Mouse (Mus musculus): ENCODE results near the gene Sult2b1. TPM values are rescaled to one million over a fixed set of nuclear protein-coding genes. Genes with fewer than 3 reads are reported as not detected.

The Sult2b1 gene
- total and polyA plus RNA-seq, 2 experiments: not detected

- no peak overlapping the region for H3K4me3 ChIP-seq (ENCODE audit: insufficient read depth, low read depth, low read length)
- peaks cover 28% of the 10 kb centered on the region for H3K36me3 ChIP-seq (ENCODE audit: control insufficient read depth, insufficient read depth, low read length)
- peaks cover 5% of the 10 kb centered on the region for H3K4me1 ChIP-seq (ENCODE audit: control insufficient read depth, insufficient read depth, low read length)
- no peaks in the 10 kb centered on the region for H3K27me3 ChIP-seq (ENCODE audit: control insufficient read depth, insufficient read depth, low read length)
- peaks cover 2% of the 10 kb centered on the region; the same call in 1 of the 2 replicates for H3K79me2 ChIP-seq (ENCODE audit: control insufficient read depth, insufficient read depth, low read length)
- no peak for TF ChIP-seq CTCF (IDR thresholded peaks at IDR 0.05; ENCODE audit: low read depth, low read length)
- no peak for TF ChIP-seq POLR2A (IDR thresholded peaks at IDR 0.05; ENCODE audit: extremely low read depth, insufficient read depth, low read length)
- no peak for DNase-seq (ENCODE audit: extremely low read depth, low read depth, low spot score)
- no peak overlapping the region for H3K27ac ChIP-seq (replicated peaks; ENCODE audit: insufficient read depth, low read depth, low read length)
- WGBS: 82% methylated on average over 11 of the region's 11 CpGs
- no peak overlapping the region for H3K9ac ChIP-seq (ENCODE audit: low read depth, low read length)
These were observed 24.0 kb upstream of the Sult2b1 start for GRCm38 (mm10) chr7:45808471-45808870.

- Histone ChIP-seq H3K27ac (replicated peaks; ENCODE audit: insufficient read depth, low read depth, low read length) (no peak overlapping the region), H3K4me3 (ENCODE audit: insufficient read depth, low read depth, low read length) (no peak overlapping the region), H3K4me1 (ENCODE audit: control insufficient read depth, insufficient read depth, low read length) (0 out of 2 replicates have a peak, but pooled peaks cover 3% of the 10 kb centered on the region), H3K79me2 (ENCODE audit: control insufficient read depth, insufficient read depth, low read length) (no peaks in the 10 kb centered on the region), H3K27me3 (ENCODE audit: control insufficient read depth, insufficient read depth, low read length) (no peaks in the 10 kb centered on the region), H3K9ac (ENCODE audit: low read depth, low read length) (no peak overlapping the region), H3K36me3 (ENCODE audit: control insufficient read depth, insufficient read depth, low read length) (peaks cover 18% of the 10 kb centered on the region)
- TF ChIP-seq CTCF (IDR thresholded peaks at IDR 0.05; ENCODE audit: low read depth, low read length) (no peak), POLR2A (IDR thresholded peaks at IDR 0.05; ENCODE audit: extremely low read depth, insufficient read depth, low read length) (no peak)
- 69% methylated on average over 5 of the region's 5 CpGs for WGBS
- DNase-seq (ENCODE audit: extremely low read depth, low read depth, low spot score): no peak
These were observed 21.5 kb upstream of the Sult2b1 start for GRCm38 (mm10) chr7:45805941-45806340.

GRCm38 (mm10) chr7:45802551-45802950 lies 18.1 kb upstream of the Sult2b1 start:
- H3K4me3 ChIP-seq (ENCODE audit: insufficient read depth, low read depth, low read length): no peak overlapping the region
- peaks cover 8% of the 10 kb centered on the region; the same call in 1 of the 2 replicates for H3K27me3 ChIP-seq (ENCODE audit: control insufficient read depth, insufficient read depth, low read length)
- no peak for TF ChIP-seq CTCF (IDR thresholded peaks at IDR 0.05; ENCODE audit: low read depth, low read length)
- TF ChIP-seq POLR2A (IDR thresholded peaks at IDR 0.05; ENCODE audit: extremely low read depth, insufficient read depth, low read length): no peak
- 90% methylated on average over 6 of the region's 6 CpGs for WGBS
- no peak overlapping the region for H3K9ac ChIP-seq (ENCODE audit: low read depth, low read length)
- DNase-seq (ENCODE audit: extremely low read depth, low read depth, low spot score): no peak
- H3K27ac ChIP-seq (replicated peaks; ENCODE audit: insufficient read depth, low read depth, low read length): no peak overlapping the region
- H3K79me2 ChIP-seq (ENCODE audit: control insufficient read depth, insufficient read depth, low read length): no peaks in the 10 kb centered on the region
- peaks cover 3% of the 10 kb centered on the region; the same call in 1 of the 2 replicates for H3K4me1 ChIP-seq (ENCODE audit: control insufficient read depth, insufficient read depth, low read length)
- H3K36me3 ChIP-seq (ENCODE audit: control insufficient read depth, insufficient read depth, low read length): peaks cover 2% of the 10 kb centered on the region; the same call in 1 of the 2 replicates

GRCm38 (mm10) chr7:45801348-45801747 lies 16.9 kb upstream of the Sult2b1 start:
- WGBS: 1% methylated on average over 12 of the region's 12 CpGs
- H3K36me3 ChIP-seq (ENCODE audit: control insufficient read depth, insufficient read depth, low read length): no peaks in the 10 kb centered on the region
- H3K4me3 ChIP-seq (ENCODE audit: insufficient read depth, low read depth, low read length): no peak overlapping the region; the same call in 1 of the 2 replicates
- peaks cover 3% of the 10 kb centered on the region; the same call in 1 of the 2 replicates for H3K4me1 ChIP-seq (ENCODE audit: control insufficient read depth, insufficient read depth, low read length)
- no peaks in the 10 kb centered on the region for H3K79me2 ChIP-seq (ENCODE audit: control insufficient read depth, insufficient read depth, low read length)
- no peak overlapping the region for H3K27ac ChIP-seq (replicated peaks; ENCODE audit: insufficient read depth, low read depth, low read length)
- H3K9ac ChIP-seq (ENCODE audit: low read depth, low read length): no peak overlapping the region
- H3K27me3 ChIP-seq (ENCODE audit: control insufficient read depth, insufficient read depth, low read length): peaks cover 8% of the 10 kb centered on the region; the same call in 1 of the 2 replicates
- peak; percentile 74 for DNase-seq (ENCODE audit: extremely low read depth, low read depth, low spot score)
- TF ChIP-seq POLR2A (IDR thresholded peaks at IDR 0.05; ENCODE audit: extremely low read depth, insufficient read depth, low read length) (no peak), CTCF (IDR thresholded peaks at IDR 0.05; ENCODE audit: low read depth, low read length) (peak; percentile 100)

GRCm38 (mm10) chr7:45800546-45801204 lies 16.2 kb upstream of the Sult2b1 start:
- peaks cover 3% of the 10 kb centered on the region; the same call in 1 of the 2 replicates for H3K4me1 ChIP-seq (ENCODE audit: control insufficient read depth, insufficient read depth, low read length)
- H3K27ac ChIP-seq (replicated peaks; ENCODE audit: insufficient read depth, low read depth, low read length): no peak overlapping the region
- 17% methylated on average over 22 of the region's 25 CpGs for WGBS
- H3K79me2 ChIP-seq (ENCODE audit: control insufficient read depth, insufficient read depth, low read length): no peaks in the 10 kb centered on the region
- TF ChIP-seq CTCF (IDR thresholded peaks at IDR 0.05; ENCODE audit: low read depth, low read length) (no peak), POLR2A (IDR thresholded peaks at IDR 0.05; ENCODE audit: extremely low read depth, insufficient read depth, low read length) (no peak)
- no peak overlapping the region for H3K9ac ChIP-seq (ENCODE audit: low read depth, low read length)
- peak; percentile 60 for DNase-seq (ENCODE audit: extremely low read depth, low read depth, low spot score)
- H3K27me3 ChIP-seq (ENCODE audit: control insufficient read depth, insufficient read depth, low read length): peaks cover 8% of the 10 kb centered on the region; the same call in 1 of the 2 replicates
- H3K4me3 ChIP-seq (ENCODE audit: insufficient read depth, low read depth, low read length): peak overlapping the region; percentile 36; the same call in 1 of the 2 replicates
- no peaks in the 10 kb centered on the region for H3K36me3 ChIP-seq (ENCODE audit: control insufficient read depth, insufficient read depth, low read length)

GRCm38 (mm10) chr7:45800001-45800400 lies 15.5 kb upstream of the Sult2b1 start:
- WGBS: 47% methylated on average over 7 of the region's 7 CpGs
- no peaks in the 10 kb centered on the region for H3K36me3 ChIP-seq (ENCODE audit: control insufficient read depth, insufficient read depth, low read length)
- no peak overlapping the region for H3K27ac ChIP-seq (replicated peaks; ENCODE audit: insufficient read depth, low read depth, low read length)
- peaks cover 3% of the 10 kb centered on the region; the same call in 1 of the 2 replicates for H3K4me1 ChIP-seq (ENCODE audit: control insufficient read depth, insufficient read depth, low read length)
- TF ChIP-seq POLR2A (IDR thresholded peaks at IDR 0.05; ENCODE audit: extremely low read depth, insufficient read depth, low read length) (no peak), CTCF (IDR thresholded peaks at IDR 0.05; ENCODE audit: low read depth, low read length) (no peak)
- H3K79me2 ChIP-seq (ENCODE audit: control insufficient read depth, insufficient read depth, low read length): no peaks in the 10 kb centered on the region
- H3K9ac ChIP-seq (ENCODE audit: low read depth, low read length): no peak overlapping the region
- no peak overlapping the region for H3K4me3 ChIP-seq (ENCODE audit: insufficient read depth, low read depth, low read length)
- H3K27me3 ChIP-seq (ENCODE audit: control insufficient read depth, insufficient read depth, low read length): peaks cover 8% of the 10 kb centered on the region; the same call in 1 of the 2 replicates
- no peak for DNase-seq (ENCODE audit: extremely low read depth, low read depth, low spot score)

Measured in liver, adult 2 months (tissue).